In genomic region chr14:46067102-46067801, GRCm38 (mm10) we compare ENCODE assay signal across 14 mouse cellular contexts.
DNase-seq lines count a peak whose midpoint lies in the region; ATAC-seq lines count a peak whose summit lies in the region.
"Had no signal": no experiment of that assay in that cellular context is flagged by ENCODE, and none has a peak within 500 bp of the region (broad histone marks: within the 10 kb centered on the region; RNA-seq: fewer than 3 reads in every experiment).

No protein-coding gene starts in this region.

- 66% methylated on average over 5 of the region's 5 CpGs for WGBS in kidney, embryonic 16.5 days
- WGBS in heart, embryonic 12.5 days = 45% methylated on average over 5 of the region's 5 CpGs
- WGBS in hindbrain, embryonic 10.5 days = 75% methylated on average over 5 of the region's 5 CpGs

- no peak for ATAC-seq in kidney, embryonic 16.5 days (ENCODE audit: low FRiP score, low TSS enrichment)
- ATAC-seq in heart, embryonic 12.5 days (ENCODE audit: insufficient number of reproducible peaks, low FRiP score) = no peak
- ATAC-seq: forebrain, embryonic 15.5 days; liver, embryonic 12.5 days had no signal

- H3K9ac ChIP-seq in kidney, embryonic 16.5 days (replicated peaks; ENCODE audit: low read length) = no peak overlapping the region
- no peak overlapping the region for H3K9ac ChIP-seq in heart, embryonic 12.5 days
- H3K9ac ChIP-seq: forebrain, embryonic 15.5 days; liver, embryonic 12.5 days had no signal

- H3K4me1 ChIP-seq in kidney, embryonic 16.5 days (ENCODE audit: insufficient read depth, low read length) = no peaks in the 10 kb centered on the region; the same call in 1 of the 2 replicates
- peaks cover 17% of the 10 kb centered on the region for H3K4me1 ChIP-seq in heart, embryonic 12.5 days (replicated peaks)
- H3K4me1 ChIP-seq in hindbrain, embryonic 10.5 days (replicated peaks) = peaks cover 6% of the 10 kb centered on the region; the same call in 1 of the 2 replicates
- H3K4me1 ChIP-seq: forebrain, embryonic 15.5 days; liver, embryonic 12.5 days had no signal

- DNase-seq in kidney, adult 11 months = peak; percentile 9
- peak; percentile 81 for DNase-seq in Muller cell, postnatal 12 days (ENCODE audit: inconsistent ontology term)
- peak; percentile 22 to 25 for DNase-seq in kidney, postnatal 36 days
- no peak for DNase-seq in adrenal gland, adult (ENCODE audit: inconsistent age in 2 of 2, low spot score in 1 of 2)
- DNase-seq in hindbrain, embryonic 10.5 days (ENCODE audit: low spot score) = no peak
- no peak for DNase-seq in right cerebral cortex, postnatal 10 days (ENCODE audit: low spot score in 2 of 2)
- DNase-seq: adrenal gland, adult 2 months; cerebellum, postnatal 25 days had no signal

- no peaks in the 10 kb centered on the region for H3K27me3 ChIP-seq in kidney, embryonic 16.5 days (ENCODE audit: insufficient read depth, low read length)
- no peaks in the 10 kb centered on the region for H3K27me3 ChIP-seq in heart, embryonic 12.5 days (replicated peaks)
- H3K27me3 ChIP-seq in hindbrain, embryonic 10.5 days (ENCODE audit: insufficient read depth, poor library complexity, severe bottlenecking) = no peaks in the 10 kb centered on the region
- H3K27me3 ChIP-seq: forebrain, embryonic 15.5 days; liver, embryonic 12.5 days had no signal

- no peak overlapping the region for H3K4me2 ChIP-seq in kidney, embryonic 16.5 days (replicated peaks; ENCODE audit: low read depth, low read length)
- no peak overlapping the region for H3K4me2 ChIP-seq in heart, embryonic 12.5 days
- H3K4me2 ChIP-seq: forebrain, embryonic 15.5 days; liver, embryonic 12.5 days had no signal

- H3K36me3 ChIP-seq in kidney, embryonic 16.5 days (ENCODE audit: insufficient read depth, low read length) = no peaks in the 10 kb centered on the region
- H3K36me3 ChIP-seq in heart, embryonic 12.5 days = no peaks in the 10 kb centered on the region
- H3K36me3 ChIP-seq in hindbrain, embryonic 10.5 days = no peaks in the 10 kb centered on the region
- H3K36me3 ChIP-seq: forebrain, embryonic 15.5 days; liver, embryonic 12.5 days; midbrain, embryonic 10.5 days had no signal

- no peak overlapping the region for H3K4me3 ChIP-seq in kidney, embryonic 16.5 days (ENCODE audit: low read length)
- no peak overlapping the region for H3K4me3 ChIP-seq in heart, embryonic 12.5 days
- no peak overlapping the region for H3K4me3 ChIP-seq in hindbrain, embryonic 10.5 days
- H3K4me3 ChIP-seq: forebrain, embryonic 15.5 days; liver, embryonic 12.5 days; midbrain, embryonic 10.5 days had no signal

- no peak overlapping the region for H3K27ac ChIP-seq in kidney, embryonic 16.5 days (ENCODE audit: low read length)
- H3K27ac ChIP-seq in heart, embryonic 12.5 days (ENCODE audit: poor library complexity, severe bottlenecking) = peak overlapping the region; percentile 39
- H3K27ac ChIP-seq in hindbrain, embryonic 10.5 days = no peak overlapping the region
- H3K27ac ChIP-seq: forebrain, embryonic 15.5 days; kidney, postnatal 0 days; liver, embryonic 12.5 days; midbrain, embryonic 10.5 days had no signal

- no peaks in the 10 kb centered on the region for H3K9me3 ChIP-seq in kidney, embryonic 16.5 days (ENCODE audit: low read length)
- H3K9me3 ChIP-seq in heart, embryonic 12.5 days (replicated peaks) = no peaks in the 10 kb centered on the region
- H3K9me3 ChIP-seq in hindbrain, embryonic 10.5 days = no peaks in the 10 kb centered on the region
- H3K9me3 ChIP-seq: forebrain, embryonic 15.5 days; liver, embryonic 12.5 days; midbrain, embryonic 10.5 days had no signal

Comparison
In these comparisons a context has a peak if more than half of its experiments do, and no peak if none do; other contexts are left out.
1. DNase-seq: peak in kidney, adult 11 months (single experiment), Muller cell, postnatal 12 days (single experiment) and kidney, postnatal 36 days (2 of 2); none in adrenal gland, adult (0 of 2), hindbrain, embryonic 10.5 days (single experiment) and right cerebral cortex, postnatal 10 days (0 of 2).